Mouse (Mus musculus) stomach, embryonic 16.5 days (tissue): ENCODE measurements around the gene Ror2. TPM values are rescaled to one million over a fixed set of nuclear protein-coding genes. Genes with fewer than 3 reads are reported as not detected.

Experiments
- ATAC-seq: fragments of 200-750 bp; cut with Nextera tagmentation; 2 replicates; pipeline ENCODE4 v1.8.0; 2017; ENCODE audit warnings: moderate number of reproducible peaks, moderate TSS enrichment; ENCODE audit not compliant: insufficient read depth, low FRiP score
- H3K27ac ChIP-seq: fragments of 300-500 bp; sonication (generic); 2 replicates; pipeline ENCODE4 v1.5.1; 2014; ENCODE audit warnings: low read length
- H3K27me3 ChIP-seq: fragments of 300-500 bp; sonication (generic); 2 replicates; pipeline ENCODE4 v1.6.1; 2014; ENCODE audit warnings: low read length, control low read depth, mixed read lengths; ENCODE audit not compliant: control insufficient read depth, insufficient read depth
- H3K36me3 ChIP-seq: fragments of 300-500 bp; sonication (generic); 2 replicates; pipeline ENCODE4 v1.6.1; 2014; ENCODE audit warnings: low read length; ENCODE audit not compliant: control insufficient read depth, insufficient read depth
- H3K4me1 ChIP-seq: fragments of 300-500 bp; sonication (generic); 2 replicates; pipeline ENCODE4 v1.6.1; 2014; ENCODE audit warnings: low read length, control low read depth, mixed read lengths; ENCODE audit not compliant: control insufficient read depth, insufficient read depth
- H3K4me2 ChIP-seq: fragments of 300-500 bp; sonication (generic); 2 replicates; pipeline ENCODE4 v1.6.1; 2014; ENCODE audit warnings: low read depth, low read length, mixed read lengths
- H3K4me3 ChIP-seq: fragments of 300-500 bp; sonication (generic); replicated peaks from 2 replicates; pipeline ENCODE4 v1.5.1; 2014; ENCODE audit warnings: mild to moderate bottlenecking, low read length
- H3K9ac ChIP-seq: fragments of 300-500 bp; sonication (generic); 2 replicates; pipeline ENCODE4 v1.6.1; 2014; ENCODE audit warnings: low read length
- H3K9me3 ChIP-seq: fragments of 300-500 bp; sonication (generic); replicated peaks from 2 replicates; pipeline ENCODE4 v1.6.1; 2016; ENCODE audit warnings: low read length, control low read depth; ENCODE audit not compliant: control insufficient read depth
- WGBS: fragments of 180-500 bp; shearing (Covaris S2); extraction: QIAGEN DNeasy Blood & Tissue Kit; methylation state at CpG from one replicate; pipeline ENCODE4 v1.1.7; 2014; 5-methylcytosine and 5-hydroxymethylcytosine counted together
- polyA plus RNA-seq: library from polyadenylated mRNA; unstranded; fragments of >200 nt; fragmentation: Nextera tagmentation; extraction: Ambion mirVana; gene quantifications from 2 replicates; pipeline ENCODE4 v1.2.1, GENCODE M21; 2015

The Ror2 gene
- polyA plus RNA-seq, 1 experiment from 2014 or later, result 13.5 TPM

DNA sequence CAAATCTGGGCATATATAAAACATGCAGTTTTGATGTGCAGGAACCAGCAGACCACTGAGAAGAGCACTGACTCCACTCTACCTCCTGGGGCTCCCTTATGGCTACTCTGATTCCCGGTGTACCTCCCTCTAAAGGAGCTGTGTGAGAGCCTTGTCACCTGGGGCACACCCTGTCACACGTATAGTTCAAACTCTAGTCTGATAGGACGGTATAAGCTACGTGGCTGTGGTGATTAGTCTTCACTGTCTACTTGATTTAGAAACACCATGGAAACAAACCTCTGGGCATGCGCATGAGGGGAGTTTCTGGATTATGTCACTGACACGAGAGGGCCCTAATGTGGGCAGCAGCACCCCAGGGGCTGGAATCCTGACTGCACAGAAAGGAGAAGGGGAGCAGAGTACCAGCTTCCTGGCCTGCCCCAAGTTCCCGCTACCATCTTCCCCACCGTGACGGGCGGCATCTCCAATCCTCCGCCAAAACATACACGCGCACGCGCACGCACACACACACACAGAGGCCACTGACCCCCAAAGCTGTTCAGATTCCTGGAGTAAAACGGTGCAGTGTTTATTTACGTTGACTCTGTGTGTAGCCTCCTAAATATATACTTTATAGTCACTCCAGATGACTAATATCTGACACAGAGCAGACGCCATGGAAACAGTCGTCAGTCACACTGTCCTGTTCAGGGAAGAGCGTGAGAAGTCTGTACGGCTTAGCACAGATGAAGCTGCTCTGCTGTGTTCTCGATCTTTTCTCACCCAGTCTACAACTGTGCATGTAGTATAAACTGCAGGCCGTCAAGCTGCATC is 37.1 kb downstream of the Ror2 start:
- Histone ChIP-seq H3K4me3 (peak overlapping the region; percentile 20), H3K27me3 (no peaks in the 10 kb centered on the region), H3K27ac (peak overlapping the region; percentile 77), H3K4me1 (peaks cover 46% of the 10 kb centered on the region), H3K9me3 (no peaks in the 10 kb centered on the region), H3K36me3 (no peaks in the 10 kb centered on the region), H3K9ac (peak overlapping the region; percentile 37), H3K4me2 (peak overlapping the region; percentile 39)
- WGBS, result 29% methylated on average over 24 of the region's 24 CpGs
- peak; percentile 73 for ATAC-seq

DNA sequence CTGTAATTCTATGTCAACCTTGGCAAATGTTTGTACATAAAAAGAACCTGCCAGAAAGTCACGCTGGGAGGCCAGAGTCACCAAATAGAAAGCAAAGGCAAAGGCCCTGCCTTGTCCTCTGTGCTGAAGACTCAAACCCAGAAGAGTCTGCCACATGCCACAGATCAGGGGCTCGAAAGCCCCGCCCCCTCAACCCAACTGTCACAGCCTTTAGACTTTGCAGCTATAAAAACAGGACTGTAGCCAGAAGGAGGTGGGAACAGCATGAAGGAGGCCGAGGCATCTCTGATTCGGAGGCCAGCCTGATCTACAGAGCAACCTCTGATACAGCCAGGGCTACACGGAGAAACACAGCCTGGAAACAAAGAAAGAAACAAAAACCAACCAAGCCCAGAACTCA is 37.8 kb downstream of the Ror2 start:
- Histone ChIP-seq H3K4me3 (no peak overlapping the region), H3K9ac (no peak overlapping the region), H3K4me1 (peaks cover 46% of the 10 kb centered on the region), H3K27me3 (no peaks in the 10 kb centered on the region), H3K36me3 (no peaks in the 10 kb centered on the region), H3K27ac (peak overlapping the region; percentile 77; the same call in 1 of the 2 replicates), H3K9me3 (no peaks in the 10 kb centered on the region), H3K4me2 (no peak overlapping the region)
- WGBS, result 45% methylated on average over 6 of the region's 6 CpGs
- no peak for ATAC-seq

DNA sequence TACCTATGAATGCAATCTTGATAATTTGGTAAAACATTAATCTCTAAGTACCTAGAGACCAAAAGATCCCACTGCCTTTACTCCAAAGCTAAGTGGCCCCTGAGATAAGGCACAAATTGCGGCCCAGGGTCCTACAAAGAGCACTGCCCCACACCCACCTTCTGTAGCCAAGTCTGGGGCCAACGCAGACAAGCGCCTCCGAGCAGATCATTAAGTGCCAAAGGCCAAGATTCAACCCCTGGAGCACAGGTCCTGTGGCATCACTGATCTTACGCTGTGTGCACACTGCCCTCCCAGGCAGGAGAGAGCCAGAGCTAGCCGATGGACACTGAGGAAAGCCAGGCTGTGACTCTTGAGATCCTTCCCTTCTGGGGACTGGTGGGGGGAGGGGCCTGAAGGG is 38.7 kb downstream of the Ror2 start:
- Histone ChIP-seq H3K4me2 (no peak overlapping the region), H3K27ac (peak overlapping the region; percentile 38; the same call in 1 of the 2 replicates), H3K36me3 (peaks cover 4% of the 10 kb centered on the region; the same call in 1 of the 2 replicates), H3K9ac (no peak overlapping the region), H3K9me3 (peaks cover 5% of the 10 kb centered on the region; the same call in 1 of the 2 replicates), H3K27me3 (no peaks in the 10 kb centered on the region), H3K4me1 (peaks cover 46% of the 10 kb centered on the region), H3K4me3 (no peak overlapping the region)
- WGBS, result 39% methylated on average over 6 of the region's 6 CpGs
- peak; percentile 56 for ATAC-seq

DNA sequence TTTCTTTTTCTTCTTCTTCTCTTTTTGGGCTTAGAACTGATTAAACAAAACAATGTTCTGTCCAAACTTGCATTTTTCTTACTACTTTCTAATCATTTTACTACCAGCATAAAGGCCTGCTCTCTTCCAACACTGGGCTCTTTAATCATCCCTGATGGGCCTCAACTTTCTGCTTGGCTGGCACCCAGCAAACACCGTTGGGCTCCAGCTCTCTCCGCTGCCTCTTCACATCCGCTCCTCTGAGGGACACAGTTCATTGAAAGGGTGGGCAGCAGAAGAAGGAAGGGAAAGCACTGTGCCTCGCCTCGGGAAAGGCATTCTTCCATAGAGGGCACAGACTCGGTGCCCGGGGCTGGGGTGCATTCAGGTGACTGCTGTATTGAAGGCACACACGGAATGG is 41.8 kb downstream of the Ror2 start:
- H3K4me1 ChIP-seq, result peaks cover 37% of the 10 kb centered on the region
- H3K27me3 ChIP-seq, result no peaks in the 10 kb centered on the region
- H3K4me2 ChIP-seq, result no peak overlapping the region
- ATAC-seq, result no peak
- peaks cover 5% of the 10 kb centered on the region; the same call in 1 of the 2 replicates for H3K9me3 ChIP-seq
- no peak overlapping the region for H3K27ac ChIP-seq
- H3K4me3 ChIP-seq, result no peak overlapping the region
- no peak overlapping the region for H3K9ac ChIP-seq
- peaks cover 4% of the 10 kb centered on the region; the same call in 1 of the 2 replicates for H3K36me3 ChIP-seq
- 44% methylated on average over 8 of the region's 8 CpGs for WGBS

DNA sequence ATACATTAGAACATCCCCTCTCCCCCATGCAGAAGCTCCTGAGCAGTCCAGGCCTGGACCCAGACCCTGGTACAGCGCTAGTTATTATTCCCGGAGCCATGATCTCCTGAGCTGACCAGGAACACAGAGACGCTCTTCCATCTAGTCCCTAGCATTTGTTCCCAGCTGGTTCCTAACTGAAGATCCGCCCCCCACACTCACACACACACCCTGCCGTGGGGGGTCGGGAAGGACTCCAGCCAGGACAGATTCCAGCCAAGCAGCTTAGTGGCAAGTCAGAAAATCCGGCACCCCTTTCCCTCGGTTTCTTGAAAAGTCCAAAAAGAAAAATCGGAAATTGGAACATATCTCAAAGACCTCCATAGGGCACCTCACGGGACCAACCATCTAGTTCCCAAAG is 48.5 kb downstream of the Ror2 start:
- H3K27ac ChIP-seq, result peak overlapping the region; percentile 65
- H3K27me3 ChIP-seq, result no peaks in the 10 kb centered on the region
- peak overlapping the region; percentile 9; the same call in 1 of the 2 replicates for H3K4me2 ChIP-seq
- peak overlapping the region; percentile 16; the same call in 1 of the 2 replicates for H3K9ac ChIP-seq
- H3K36me3 ChIP-seq, result peaks cover 3% of the 10 kb centered on the region; the same call in 1 of the 2 replicates
- peaks cover 53% of the 10 kb centered on the region for H3K4me1 ChIP-seq
- peaks cover 2% of the 10 kb centered on the region; the same call in 1 of the 2 replicates for H3K9me3 ChIP-seq
- 52% methylated on average over 10 of the region's 10 CpGs for WGBS
- no peak for ATAC-seq
- H3K4me3 ChIP-seq, result no peak overlapping the region

DNA sequence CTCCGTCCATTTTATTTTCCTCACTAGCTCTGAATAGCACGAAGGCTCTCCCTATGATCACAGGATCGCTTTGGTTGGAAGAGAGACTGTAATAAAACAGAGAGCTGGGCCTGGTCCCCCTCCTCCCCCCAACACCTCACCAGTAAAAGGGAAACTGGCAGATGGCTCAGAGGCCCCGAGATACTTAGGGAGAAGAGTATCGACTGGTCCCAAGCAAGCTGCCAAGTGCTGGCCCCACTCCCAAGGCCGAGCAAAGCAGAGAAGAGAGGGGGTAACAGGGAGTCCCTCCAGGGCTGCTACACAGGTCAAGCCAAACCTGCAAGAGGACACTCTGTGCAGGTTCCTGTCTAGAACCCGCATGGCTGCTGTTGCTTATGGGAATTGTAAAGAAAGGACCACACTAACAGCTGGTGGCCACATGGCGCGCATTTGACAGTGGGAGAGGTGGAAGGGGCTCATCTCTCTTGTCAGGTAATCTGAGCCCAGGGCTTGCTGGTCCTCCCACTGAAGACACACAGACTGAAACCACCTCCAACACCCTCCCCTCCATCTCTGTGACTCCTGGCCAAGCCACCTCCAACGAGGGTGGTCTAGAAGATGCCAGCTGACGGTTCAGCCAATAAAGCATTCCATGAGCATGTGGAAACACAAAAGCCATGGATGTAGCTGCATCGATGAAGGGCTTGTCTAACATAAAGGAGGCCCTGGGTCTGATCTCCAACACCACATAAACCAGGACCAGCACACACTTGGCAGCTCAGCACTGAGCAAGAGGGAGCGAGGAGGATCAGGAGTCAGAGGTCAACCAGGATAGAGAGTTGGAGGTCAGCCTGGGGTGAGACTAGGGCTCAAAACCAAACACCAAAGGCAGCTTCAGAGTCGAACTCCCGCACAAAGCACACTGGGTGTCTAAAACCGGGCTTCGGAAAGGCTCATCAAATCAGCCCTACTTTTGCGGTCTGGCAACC is 49.2 kb downstream of the Ror2 start:
- ATAC-seq, result peak; percentile 15; the same call in 1 of the 2 replicates
- 38% methylated on average over 18 of the region's 18 CpGs for WGBS
- no peaks in the 10 kb centered on the region for H3K9me3 ChIP-seq
- no peak overlapping the region for H3K4me3 ChIP-seq
- H3K4me2 ChIP-seq, result peak overlapping the region; percentile 9; the same call in 1 of the 2 replicates
- no peaks in the 10 kb centered on the region for H3K27me3 ChIP-seq
- peak overlapping the region; percentile 19; the same call in 1 of the 2 replicates for H3K9ac ChIP-seq
- no peaks in the 10 kb centered on the region for H3K36me3 ChIP-seq
- H3K4me1 ChIP-seq, result peaks cover 60% of the 10 kb centered on the region
- peak overlapping the region; percentile 65 for H3K27ac ChIP-seq

DNA sequence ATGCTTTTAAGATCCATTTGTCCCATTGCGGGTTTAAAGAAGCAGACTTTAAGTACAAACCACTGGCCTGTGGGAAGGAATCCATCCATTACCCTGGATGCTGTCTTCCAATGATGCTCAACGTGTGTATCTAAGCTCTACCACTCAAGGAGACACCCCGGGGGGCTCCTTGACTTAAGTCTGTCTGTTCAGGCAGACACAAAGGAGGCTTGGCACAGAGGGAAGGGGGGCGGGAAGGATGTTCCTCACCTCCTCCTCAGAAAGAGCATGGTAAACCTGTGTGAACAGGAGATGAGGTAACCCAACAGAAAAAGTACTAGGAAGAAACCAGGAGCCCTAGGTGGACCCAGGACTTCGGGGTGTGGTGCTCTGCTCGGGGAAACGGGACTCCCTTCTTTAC is 50.0 kb downstream of the Ror2 start:
- Histone ChIP-seq H3K27ac (peak overlapping the region; percentile 65), H3K4me2 (0 out of 2 replicates have a peak overlapping the region, but pooled peaks have one; percentile 2), H3K36me3 (no peaks in the 10 kb centered on the region), H3K4me3 (no peak overlapping the region), H3K4me1 (peaks cover 66% of the 10 kb centered on the region), H3K9me3 (no peaks in the 10 kb centered on the region), H3K27me3 (no peaks in the 10 kb centered on the region), H3K9ac (peak overlapping the region; percentile 19; the same call in 1 of the 2 replicates)
- 26% methylated on average over 7 of the region's 7 CpGs for WGBS
- ATAC-seq, result no peak

DNA sequence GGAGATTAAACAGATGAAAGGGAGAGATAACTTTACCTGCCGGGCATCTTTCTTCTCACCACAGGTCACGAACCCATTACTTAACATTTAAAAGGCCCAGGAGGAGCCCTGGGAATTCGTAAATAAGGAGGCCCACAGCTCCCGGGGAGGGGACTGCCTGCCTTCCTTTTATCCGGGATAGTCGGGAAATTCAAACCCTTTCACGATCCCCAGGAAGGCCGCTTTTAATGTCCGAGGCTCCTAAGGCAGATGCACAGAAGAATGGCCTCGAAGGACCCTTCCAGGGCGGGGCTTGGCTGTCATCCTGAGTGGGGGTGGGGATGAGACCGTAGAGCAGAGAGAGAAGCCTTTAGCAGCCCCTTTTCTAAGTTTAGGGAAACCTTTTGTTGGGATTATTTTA is 51.1 kb downstream of the Ror2 start:
- Histone ChIP-seq H3K4me1 (peaks cover 73% of the 10 kb centered on the region), H3K4me2 (0 out of 2 replicates have a peak overlapping the region, but pooled peaks have one; percentile 4), H3K9ac (peak overlapping the region; percentile 43; the same call in 1 of the 2 replicates), H3K27ac (no peak overlapping the region), H3K27me3 (no peaks in the 10 kb centered on the region), H3K9me3 (no peaks in the 10 kb centered on the region), H3K36me3 (no peaks in the 10 kb centered on the region), H3K4me3 (no peak overlapping the region)
- WGBS, result 19% methylated on average over 12 of the region's 12 CpGs
- no peak for ATAC-seq
